Mouse (Mus musculus) leukemia stem cell, adult 10-12 weeks (primary cell): ENCODE data around the gene Olfr109. TPM values are rescaled to one million over a fixed set of nuclear protein-coding genes. Genes with fewer than 3 reads are reported as not detected.

Source experiments
- polyA plus RNA-seq: library from polyadenylated mRNA; stranded (reverse); fragments of >175 nt; gene quantifications from 2 replicates; pipeline ENCODE4 v1.2.3, GENCODE M21; 2012; ENCODE audit warnings: low replicate concordance

Gene Olfr109
- polyA plus RNA-seq, result not detected in 2 replicates

GRCm38 (mm10) chr17:37458616-37459015 is at the start of gene Olfr109:
Gene Olfr109, plus strand, starts transcription at chr17:37458916.

GRCm38 (mm10) chr17:37445180-37445579 is 13.5 kb upstream of the Olfr109 start, which contains the start of gene Olfr108:
Gene Olfr108, plus strand, starts transcription at chr17:37445480.

GRCm38 (mm10) chr17:37483452-37483851 is 24.7 kb downstream of the Olfr109 start, which contains the start of gene H2-M2:
Gene H2-M2, minus strand, starts transcription at chr17:37483552.

GRCm38 (mm10) chr17:37491930-37492518 is 33.3 kb downstream of the Olfr109 start, which contains the start of gene Olfr110:
Gene Olfr110, plus strand, starts transcription at chr17:37492468.

GRCm38 (mm10) chr17:37507730-37508129 is 49.0 kb downstream of the Olfr109 start, which contains the start of gene Olfr111:
Gene Olfr111, plus strand, starts transcription at chr17:37508030.

Other genes with a start within 250 kb of the Olfr109 start
- not detected in 2 replicates for gene Olfr95, start 245.8 kb upstream of the Olfr109 start, polyA plus RNA-seq
- not detected in 2 replicates for gene Olfr96, start 238.8 kb upstream of the Olfr109 start, polyA plus RNA-seq
- gene Olfr97, start 221.6 kb upstream of the Olfr109 start, polyA plus RNA-seq, result not detected in 2 replicates
- gene Olfr98, start 195.2 kb upstream of the Olfr109 start, polyA plus RNA-seq, result not detected in 2 replicates
- 0.33 and 1.7 TPM in 2 replicates for gene H2-M3, start 188.7 kb upstream of the Olfr109 start, polyA plus RNA-seq
- not detected in 2 replicates for gene Olfr99, start 175.5 kb upstream of the Olfr109 start, polyA plus RNA-seq
- gene Olfr101, start 154.6 kb upstream of the Olfr109 start, polyA plus RNA-seq, result not detected in 2 replicates
- gene Olfr102, start 141.9 kb upstream of the Olfr109 start, polyA plus RNA-seq, result not detected in 2 replicates
- gene Olfr103, start 119.2 kb upstream of the Olfr109 start, polyA plus RNA-seq, result not detected in 2 replicates
- gene Olfr104-ps, start 99.3 kb upstream of the Olfr109 start, polyA plus RNA-seq, result not detected in 2 replicates
- not detected in 2 replicates for gene Olfr105-ps, start 79.9 kb upstream of the Olfr109 start, polyA plus RNA-seq
- not detected in 2 replicates for gene Olfr106-ps, start 68.5 kb upstream of the Olfr109 start, polyA plus RNA-seq
- gene Olfr107, start 59.7 kb upstream of the Olfr109 start, polyA plus RNA-seq, result not detected in 2 replicates
- gene Olfr108, start 13.4 kb upstream of the Olfr109 start, polyA plus RNA-seq, result not detected in 2 replicates
- gene H2-M2, start 24.6 kb downstream of the Olfr109 start, polyA plus RNA-seq, result not detected in 2 replicates
- gene Olfr110, start 33.6 kb downstream of the Olfr109 start, polyA plus RNA-seq, result not detected in 2 replicates
- gene Olfr111, start 49.1 kb downstream of the Olfr109 start, polyA plus RNA-seq, result not detected in 2 replicates
- not detected in 2 replicates for gene Olfr112, start 110.5 kb downstream of the Olfr109 start, polyA plus RNA-seq
- not detected in 2 replicates for gene Olfr113, start 118.7 kb downstream of the Olfr109 start, polyA plus RNA-seq
- gene Olfr114, start 133.8 kb downstream of the Olfr109 start, polyA plus RNA-seq, result 0.18 TPM in 1 of 2 replicates, not detected in the other
- gene Olfr115, start 168.2 kb downstream of the Olfr109 start, polyA plus RNA-seq, result not detected in 2 replicates
- not detected in 2 replicates for gene Olfr116, start 168.3 kb downstream of the Olfr109 start, polyA plus RNA-seq
- gene Olfr117, start 204.9 kb downstream of the Olfr109 start, polyA plus RNA-seq, result not detected in 2 replicates
- 0.19 TPM in 1 of 2 replicates, not detected in the other for gene Olfr118, start 208.1 kb downstream of the Olfr109 start, polyA plus RNA-seq
- gene Olfr119, start 237.6 kb downstream of the Olfr109 start, polyA plus RNA-seq, result not detected in 2 replicates